Mouse (Mus musculus) kidney, embryonic 14.5 days (tissue): Measurements from ENCODE around the gene Abca7. TPM values are rescaled to one million over a fixed set of nuclear protein-coding genes. Genes with fewer than 3 reads are reported as not detected.
A peak's percentile ranks its signal among the peaks of the same experiment; 100 is the strongest.
"Not testable (repeated sequence)": the region's sequence is repeated elsewhere in the genome, so short reads cannot be mapped to it uniquely, and the experiment has no call there.

Source experiments
- ATAC-seq: fragments of 200-750 bp; cut with Nextera tagmentation; 2 replicates; pipeline ENCODE4 v1.8.0; 2017; ENCODE audit warnings: moderate number of reproducible peaks, mild to moderate bottlenecking, moderate TSS enrichment, moderate library complexity; ENCODE audit not compliant: low FRiP score, low TSS enrichment
- H3K27ac ChIP-seq: fragments of 300-500 bp; sonication (generic); 2 replicates; pipeline ENCODE4 v1.5.1; 2014; ENCODE audit warnings: low read depth, mild to moderate bottlenecking, low read length, moderate library complexity, mixed read lengths
- H3K27me3 ChIP-seq: fragments of 300-500 bp; sonication (generic); 2 replicates; pipeline ENCODE4 v1.6.1; 2014; ENCODE audit warnings: mild to moderate bottlenecking, low read length; ENCODE audit not compliant: control insufficient read depth, insufficient read depth
- H3K36me3 ChIP-seq: fragments of 300-500 bp; sonication (generic); 2 replicates; pipeline ENCODE4 v1.6.1; 2014; ENCODE audit warnings: low read length, mixed read lengths; ENCODE audit not compliant: control insufficient read depth, insufficient read depth
- H3K4me1 ChIP-seq: fragments of 300-500 bp; sonication (generic); 2 replicates; pipeline ENCODE4 v1.6.1; 2014; ENCODE audit warnings: low read length, mixed read lengths; ENCODE audit not compliant: control insufficient read depth, insufficient read depth
- H3K4me2 ChIP-seq: fragments of 300-500 bp; sonication (generic); replicated peaks from 2 replicates; pipeline ENCODE4 v1.6.1; 2014; ENCODE audit warnings: low read depth, mild to moderate bottlenecking, low read length
- H3K4me3 ChIP-seq: fragments of 300-500 bp; sonication (generic); 2 replicates; pipeline ENCODE4 v1.5.1; 2014; ENCODE audit warnings: mild to moderate bottlenecking, low read length
- H3K9ac ChIP-seq: fragments of 300-500 bp; sonication (generic); 2 replicates; pipeline ENCODE4 v1.6.1; 2014; ENCODE audit warnings: low read depth, mild to moderate bottlenecking, low read length, moderate library complexity
- H3K9me3 ChIP-seq: fragments of 300-500 bp; sonication (generic); 2 replicates; pipeline ENCODE4 v1.6.1; 2016; ENCODE audit warnings: low read length; ENCODE audit not compliant: control insufficient read depth
- WGBS: fragments of 180-500 bp; shearing (Covaris S2); extraction: QIAGEN DNeasy Blood & Tissue Kit; methylation state at CpG from one replicate; pipeline ENCODE4 v1.1.7; 2014; 5-methylcytosine and 5-hydroxymethylcytosine counted together
- polyA plus RNA-seq: library from polyadenylated mRNA; unstranded; fragments of >200 nt; fragmentation: Nextera tagmentation; extraction: Ambion mirVana; gene quantifications from 2 replicates; pipeline ENCODE4 v1.2.1, GENCODE M21; 2014

Abca7 gene
- polyA plus RNA-seq, 1 experiment from 2014 or later: 2.7 TPM

GRCm38 (mm10) chr10:79958140-79958816 is 38.0 kb upstream of the Abca7 start:
- WGBS: 7% methylated on average over 21 of the region's 21 CpGs
- no peak overlapping the region for H3K4me3 ChIP-seq
- no peak overlapping the region for H3K9ac ChIP-seq

GRCm38 (mm10) chr10:79959412-79959811 is 36.9 kb upstream of the Abca7 start:
- peaks cover 19% of the 10 kb centered on the region for H3K4me1 ChIP-seq
- not testable (repeated sequence) for H3K9ac ChIP-seq, ATAC-seq, H3K27ac ChIP-seq, H3K27me3 ChIP-seq, H3K9me3 ChIP-seq
- peak overlapping the region; percentile 90; the same call in 1 of the 2 replicates for H3K4me2 ChIP-seq
- 36% methylated on average over 10 of the region's 10 CpGs for WGBS
- H3K36me3 ChIP-seq: peaks cover 24% of the 10 kb centered on the region
- peak overlapping the region; percentile 73 for H3K4me3 ChIP-seq

More at GRCm38 (mm10) chr10:79958140-79958816, 38.0 kb upstream of the Abca7 start:
- Histone ChIP-seq H3K4me2 (no peak overlapping the region), H3K27me3 (no peaks in the 10 kb centered on the region; the same call in 1 of the 2 replicates), H3K36me3 (peaks cover 15% of the 10 kb centered on the region; the same call in 1 of the 2 replicates), H3K4me1 (peaks cover 19% of the 10 kb centered on the region), H3K27ac (no peak overlapping the region), H3K9me3 (no peaks in the 10 kb centered on the region)
- ATAC-seq: 0 out of 2 replicates have a peak, but pooled peaks have one; percentile 10

- peak within 1 kb of the TSS; percentile 34; the same call in 1 of the 2 replicates for H3K27ac ChIP-seq
- H3K4me1 ChIP-seq: peaks cover 19% of the 10 kb centered on the region
- no peaks in the 10 kb centered on the region for H3K9me3 ChIP-seq
- H3K4me3 ChIP-seq: peak within 1 kb of the TSS; percentile 73
- ATAC-seq: peak; percentile 95
- H3K9ac ChIP-seq: peak within 1 kb of the TSS; percentile 90
- peaks cover 30% of the 10 kb centered on the region for H3K36me3 ChIP-seq
- WGBS: under 1% methylated on average over 61 of the region's 61 CpGs
- peak within 1 kb of the TSS; percentile 90 for H3K4me2 ChIP-seq
- no peaks in the 10 kb centered on the region; the same call in 1 of the 2 replicates for H3K27me3 ChIP-seq
Measured at GRCm38 (mm10) chr10:79959847-79960601, 36.3 kb upstream of the Abca7 start, which contains the start of gene Wdr18. TSS of gene Wdr18 (plus strand) at chr10:79960152.

GRCm38 (mm10) chr10:79960671-79961294 is 35.5 kb upstream of the Abca7 start:
- Histone ChIP-seq H3K27ac (no peak overlapping the region), H3K9me3 (no peaks in the 10 kb centered on the region), H3K4me3 (peak overlapping the region; percentile 73), H3K4me1 (peaks cover 19% of the 10 kb centered on the region), H3K4me2 (peak overlapping the region; percentile 90), H3K36me3 (peaks cover 37% of the 10 kb centered on the region), H3K9ac (peak overlapping the region; percentile 90), H3K27me3 (no peaks in the 10 kb centered on the region; the same call in 1 of the 2 replicates)
- WGBS: 14% methylated on average over 10 of the region's 10 CpGs
- ATAC-seq: no peak

GRCm38 (mm10) chr10:79964727-79965126 is 31.6 kb upstream of the Abca7 start:
- no peak overlapping the region for H3K4me2 ChIP-seq
- H3K4me3 ChIP-seq: no peak overlapping the region
- H3K27me3 ChIP-seq: no peaks in the 10 kb centered on the region
- 96% methylated on average over 7 of the region's 7 CpGs for WGBS
- no peaks in the 10 kb centered on the region for H3K9me3 ChIP-seq
- H3K9ac ChIP-seq: no peak overlapping the region
- H3K27ac ChIP-seq: no peak overlapping the region
- peaks cover 62% of the 10 kb centered on the region for H3K36me3 ChIP-seq
- H3K4me1 ChIP-seq: peaks cover 10% of the 10 kb centered on the region
- ATAC-seq: no peak

- WGBS: 86% methylated on average over 5 of the region's 5 CpGs
- no peak overlapping the region for H3K27ac ChIP-seq
Measured at GRCm38 (mm10) chr10:79965325-79965724, 31.0 kb upstream of the Abca7 start.

GRCm38 (mm10) chr10:79966886-79967400 is 29.4 kb upstream of the Abca7 start:
- peaks cover 14% of the 10 kb centered on the region; the same call in 1 of the 2 replicates for H3K27me3 ChIP-seq
- H3K9ac ChIP-seq: no peak overlapping the region
- H3K36me3 ChIP-seq: peaks cover 62% of the 10 kb centered on the region
- no peak for ATAC-seq
- 85% methylated on average over 5 of the region's 5 CpGs for WGBS
- H3K27ac ChIP-seq: no peak overlapping the region
- 0 out of 2 replicates have a peak, but pooled peaks cover 4% of the 10 kb centered on the region for H3K4me1 ChIP-seq
- no peaks in the 10 kb centered on the region for H3K9me3 ChIP-seq
- H3K4me3 ChIP-seq: no peak overlapping the region
- no peak overlapping the region for H3K4me2 ChIP-seq

More at GRCm38 (mm10) chr10:79965325-79965724, 31.0 kb upstream of the Abca7 start:
- Histone ChIP-seq H3K27me3 (no peaks in the 10 kb centered on the region), H3K4me2 (no peak overlapping the region), H3K9ac (no peak overlapping the region), H3K36me3 (peaks cover 62% of the 10 kb centered on the region), H3K4me1 (peaks cover 10% of the 10 kb centered on the region), H3K4me3 (no peak overlapping the region), H3K9me3 (no peaks in the 10 kb centered on the region)
- no peak for ATAC-seq

- no peak overlapping the region for H3K27ac ChIP-seq
- H3K4me3 ChIP-seq: no peak overlapping the region
- 0 out of 2 replicates have a peak, but pooled peaks cover 7% of the 10 kb centered on the region for H3K4me1 ChIP-seq
- no peak overlapping the region for H3K4me2 ChIP-seq
- H3K27me3 ChIP-seq: peaks cover 15% of the 10 kb centered on the region; the same call in 1 of the 2 replicates
- peaks cover 50% of the 10 kb centered on the region for H3K36me3 ChIP-seq
- 85% methylated on average over 1 of the region's 1 CpGs for WGBS
- H3K9ac ChIP-seq: peak overlapping the region; percentile 18; the same call in 1 of the 2 replicates
- no peaks in the 10 kb centered on the region for H3K9me3 ChIP-seq
- ATAC-seq: no peak
Measured at GRCm38 (mm10) chr10:79968181-79968580, 28.1 kb upstream of the Abca7 start.
